Mouse (Mus musculus) c-Kit-positive CD71-negative TER-119-negative erythroid progenitor cells, embryonic 14.5 days (primary cell): ENCODE data around the gene Igf1r.
A peak's percentile ranks its signal among the peaks of the same experiment; 100 is the strongest.

Source experiments
- DNase-seq: peaks from one replicate; pipeline ENCODE4 v3.0.0-alpha.2; 2013; ENCODE audit warnings: low read depth

Gene Igf1r

DNA sequence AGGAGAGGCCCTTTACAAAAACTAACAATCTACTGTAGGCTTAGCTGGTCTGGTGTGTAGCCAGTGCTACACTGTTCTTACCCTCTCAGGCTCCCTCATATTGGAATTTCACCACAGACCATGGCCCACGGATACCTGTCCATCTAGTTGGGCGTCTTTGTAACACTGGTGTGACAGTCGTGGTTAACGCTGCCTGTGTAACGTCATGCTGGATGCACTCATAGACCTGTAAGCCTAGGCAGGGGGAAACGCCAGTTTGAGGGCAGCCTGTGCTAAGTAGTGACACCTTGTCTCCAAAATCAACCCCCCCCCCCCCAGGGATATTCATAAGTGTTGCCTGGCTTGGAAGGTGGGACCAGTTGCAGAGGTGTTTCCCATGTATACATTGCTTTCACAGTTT, 4.7 kb downstream of the Igf1r start:
- no peak for DNase-seq

DNA sequence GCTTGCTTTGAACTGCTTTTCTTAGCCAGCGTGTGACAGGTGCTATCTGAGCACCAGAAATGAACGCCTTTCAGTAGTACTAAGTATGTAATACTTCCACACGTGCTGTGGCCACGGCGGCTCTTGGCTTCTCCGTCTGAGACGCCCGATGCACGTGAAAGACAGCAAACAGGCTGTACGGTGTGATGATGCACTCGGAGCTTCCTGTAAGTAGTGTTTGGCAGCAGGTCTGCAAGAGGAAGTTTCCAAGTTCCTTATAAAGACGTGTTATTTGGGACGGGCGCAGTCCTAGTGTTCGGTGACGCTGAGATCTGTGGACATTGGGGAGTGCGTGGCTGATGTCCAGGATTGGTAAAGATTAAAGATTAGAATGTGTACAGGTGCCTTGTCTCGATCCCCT, 5.4 kb downstream of the Igf1r start:
- DNase-seq = no peak

DNA sequence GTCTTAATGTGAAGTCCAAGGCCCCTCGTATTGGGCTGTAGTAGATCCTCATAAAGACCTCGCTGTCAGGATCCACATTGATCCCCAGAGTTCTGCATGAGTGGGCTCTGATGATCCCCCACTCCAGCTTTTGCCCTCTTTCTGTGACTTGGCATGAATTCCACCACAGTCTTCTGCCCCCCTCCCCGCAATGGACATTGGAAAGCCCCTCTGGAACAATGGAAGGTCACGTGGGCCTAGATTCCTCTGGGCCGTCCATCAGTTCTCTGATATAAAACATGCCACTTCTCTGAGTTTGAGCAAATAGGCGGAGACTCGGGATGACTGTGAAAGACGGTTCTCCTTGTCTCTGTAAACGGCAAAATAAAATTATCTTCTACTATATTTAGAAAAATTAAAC, 8.1 kb downstream of the Igf1r start:
- DNase-seq = no peak

DNA sequence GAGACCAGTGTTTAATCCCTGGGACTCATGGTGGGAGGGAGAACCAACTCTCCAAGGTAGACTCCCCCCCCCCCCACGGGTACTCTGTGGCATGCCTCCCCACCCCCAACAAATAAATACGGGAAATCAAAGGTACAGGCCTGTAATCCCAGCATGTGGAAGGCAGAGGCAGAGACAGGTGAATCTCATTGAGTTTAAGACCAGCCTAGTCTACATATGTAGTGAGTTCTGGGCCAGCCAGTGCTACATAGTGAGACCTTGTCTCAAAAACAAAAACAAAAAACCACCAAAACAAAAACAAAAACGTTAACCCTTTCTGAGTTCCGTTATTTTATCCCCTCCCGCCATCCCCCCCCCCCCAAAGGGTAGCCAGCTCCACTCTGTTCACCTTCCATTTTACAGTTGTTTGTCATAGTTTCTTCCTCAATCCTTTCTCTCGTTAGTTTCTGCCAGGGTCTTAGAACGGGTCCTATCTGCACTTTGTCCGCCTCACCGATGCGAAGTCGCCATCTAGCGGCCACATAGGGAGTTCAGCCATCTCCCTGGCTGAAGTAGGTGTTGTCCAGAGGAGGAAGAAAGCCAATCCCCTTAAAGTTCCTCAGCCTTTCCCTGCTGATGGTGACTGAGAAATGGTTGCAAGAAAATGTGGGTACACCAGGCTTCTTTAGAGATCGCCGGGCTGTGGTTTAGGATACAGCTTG, 9.1 kb downstream of the Igf1r start:
- DNase-seq = peak; percentile 72

DNA sequence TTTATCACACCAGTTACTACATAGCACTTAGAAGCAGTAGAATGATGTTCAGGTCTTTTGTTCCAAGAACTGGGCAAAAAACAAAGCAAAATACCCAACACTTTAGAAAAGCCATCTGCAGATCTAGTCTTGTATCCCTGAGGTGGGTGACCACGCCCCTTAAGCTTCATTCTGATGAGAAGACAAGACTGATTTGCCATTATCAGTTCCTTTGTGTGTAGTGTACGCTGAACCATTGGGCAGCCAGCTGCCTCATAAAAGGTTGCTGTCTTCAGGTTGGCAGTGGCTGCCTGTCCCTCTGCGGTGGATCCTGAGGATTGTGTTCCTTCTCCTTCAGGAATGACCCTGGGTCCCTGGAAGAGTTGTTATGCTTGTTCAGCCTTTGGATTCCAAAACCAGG, 11.1 kb downstream of the Igf1r start:
- no peak for DNase-seq

DNA sequence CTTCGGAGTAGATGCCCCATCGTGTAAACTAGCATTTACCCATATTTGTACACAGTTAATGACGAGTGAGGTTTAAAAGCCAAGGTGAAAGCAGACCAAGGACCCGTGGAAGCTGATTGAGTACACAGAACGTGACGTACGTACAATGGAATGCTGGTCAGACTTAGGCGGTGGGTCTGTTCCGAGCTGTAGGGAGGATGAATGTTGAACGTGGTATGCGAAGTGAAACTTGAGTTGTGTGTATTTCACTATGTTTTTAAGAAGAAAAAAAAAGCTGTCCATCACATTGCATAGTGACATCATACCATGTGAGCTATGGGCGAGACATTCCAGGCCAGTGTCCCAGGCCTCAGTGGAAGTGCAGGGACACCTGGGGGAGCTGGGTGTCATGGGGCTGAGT, 15.8 kb downstream of the Igf1r start:
- no peak for DNase-seq

DNA sequence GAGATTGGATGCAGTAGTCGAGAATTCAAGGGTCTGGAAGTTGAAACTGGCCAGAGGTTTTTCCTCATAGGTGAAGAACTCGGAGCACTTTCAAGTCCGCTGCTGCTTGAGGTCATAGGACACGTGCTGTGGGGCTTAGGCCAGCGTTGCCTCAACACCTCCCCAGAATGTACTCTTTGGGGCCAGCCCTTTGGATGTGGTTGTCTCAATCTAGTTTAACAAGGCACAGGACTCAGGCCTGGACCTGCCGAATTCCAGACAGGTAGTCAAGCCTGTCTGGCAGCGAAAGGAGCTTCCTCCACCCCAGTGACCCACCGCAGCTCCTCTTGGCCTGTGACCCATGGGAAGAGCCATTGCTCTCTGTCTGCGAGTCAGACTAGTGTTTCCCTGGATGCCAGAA, 16.4 kb downstream of the Igf1r start:
- DNase-seq = no peak

DNA sequence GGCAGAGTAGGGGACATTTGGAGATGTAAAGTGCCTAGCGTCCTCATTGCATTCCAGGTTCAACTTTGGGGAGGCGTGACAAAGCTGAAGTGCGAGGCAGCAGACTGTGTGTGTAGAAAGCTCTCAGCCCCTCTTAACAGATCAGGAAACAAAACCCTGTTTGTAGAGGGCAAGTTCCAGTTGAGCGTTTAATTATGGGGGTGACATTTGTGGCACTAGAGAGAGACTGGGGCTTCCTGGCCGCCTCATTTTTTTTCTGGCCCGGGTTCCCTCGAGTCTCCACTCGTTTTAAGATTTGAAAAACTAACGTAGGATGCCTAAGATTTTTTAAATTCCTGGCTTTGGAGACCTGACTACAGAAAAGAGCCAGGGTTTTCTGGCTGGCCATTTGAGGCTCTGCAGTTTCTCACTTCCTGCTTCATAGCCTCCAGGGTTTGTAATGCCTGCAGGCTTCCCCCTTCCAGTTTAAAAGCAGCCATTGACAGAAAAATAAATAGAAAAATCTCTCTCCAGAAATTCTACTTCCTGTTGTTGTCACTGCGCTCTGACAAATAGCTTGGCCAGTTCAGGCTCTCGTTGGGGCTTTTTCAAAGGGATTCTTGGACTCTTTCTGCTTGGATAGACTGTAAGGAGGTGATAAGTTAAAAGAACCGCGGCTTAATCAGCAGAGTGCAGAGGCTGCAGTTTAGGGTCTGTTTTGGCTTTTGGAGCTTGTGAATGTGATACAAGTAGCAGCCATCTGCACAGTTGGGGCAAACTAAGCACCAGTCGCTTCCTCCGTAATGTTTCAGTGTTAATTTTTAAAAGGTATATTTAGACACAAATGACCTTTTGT, 20.8 kb downstream of the Igf1r start:
- no peak for DNase-seq

DNA sequence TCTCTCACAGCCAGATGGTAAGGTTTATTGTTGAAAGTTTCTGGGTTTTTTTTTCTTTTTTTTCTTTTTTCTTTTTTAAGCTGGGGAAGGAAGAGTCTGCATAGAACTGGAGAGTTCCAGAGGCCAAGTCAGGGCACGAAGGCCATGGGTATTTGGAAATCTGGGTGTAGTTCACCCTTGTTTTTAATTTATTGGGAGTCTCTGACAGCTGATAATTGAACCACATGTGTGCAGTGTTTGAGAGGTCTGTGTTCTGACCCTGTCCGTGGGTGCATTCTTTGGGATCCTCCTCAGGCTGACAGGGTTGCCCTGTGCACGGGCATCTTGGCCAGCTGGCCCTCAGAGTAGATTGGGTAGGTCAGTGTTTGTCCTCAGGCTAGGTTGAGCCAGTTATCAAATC, 29.3 kb downstream of the Igf1r start:
- no peak for DNase-seq

DNA sequence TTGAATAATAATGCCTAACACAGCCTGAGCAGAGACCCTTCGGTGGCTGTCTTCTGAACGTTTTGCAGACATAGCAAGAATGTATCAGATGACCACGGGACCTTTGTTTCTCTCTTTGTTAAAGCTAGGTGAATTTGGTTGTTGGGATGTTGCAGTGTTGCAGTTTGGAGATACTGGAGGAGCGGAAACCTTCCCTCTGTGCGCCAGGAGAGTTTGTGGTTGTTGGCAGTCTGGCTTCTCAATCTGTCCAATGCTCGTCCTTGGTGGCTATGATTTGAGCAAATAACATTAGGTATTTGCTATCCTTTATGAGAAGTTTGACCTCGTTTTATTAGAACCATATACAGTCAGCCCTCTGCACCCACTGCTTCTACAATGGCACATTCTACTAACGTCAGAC, 30.2 kb downstream of the Igf1r start:
- DNase-seq = no peak

DNA sequence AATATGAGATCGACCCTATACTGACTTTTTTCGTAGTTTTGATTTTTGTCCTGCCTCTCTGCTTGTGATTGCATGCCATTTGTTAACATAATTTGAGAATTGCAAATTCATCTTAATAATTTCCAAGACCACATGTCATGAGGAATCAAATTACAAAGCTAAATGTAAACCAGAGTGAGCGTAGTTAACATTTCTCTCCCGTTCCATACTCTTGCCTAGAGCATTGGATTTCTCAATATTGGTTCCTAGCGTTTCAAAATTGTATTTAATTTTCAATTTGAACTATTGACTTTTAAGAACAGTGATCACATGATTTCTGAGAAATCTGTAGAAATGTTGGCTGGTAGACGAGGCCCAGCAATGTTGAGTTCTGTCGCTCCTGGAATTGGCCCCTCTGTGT, 30.8 kb downstream of the Igf1r start:
- DNase-seq = no peak

DNA sequence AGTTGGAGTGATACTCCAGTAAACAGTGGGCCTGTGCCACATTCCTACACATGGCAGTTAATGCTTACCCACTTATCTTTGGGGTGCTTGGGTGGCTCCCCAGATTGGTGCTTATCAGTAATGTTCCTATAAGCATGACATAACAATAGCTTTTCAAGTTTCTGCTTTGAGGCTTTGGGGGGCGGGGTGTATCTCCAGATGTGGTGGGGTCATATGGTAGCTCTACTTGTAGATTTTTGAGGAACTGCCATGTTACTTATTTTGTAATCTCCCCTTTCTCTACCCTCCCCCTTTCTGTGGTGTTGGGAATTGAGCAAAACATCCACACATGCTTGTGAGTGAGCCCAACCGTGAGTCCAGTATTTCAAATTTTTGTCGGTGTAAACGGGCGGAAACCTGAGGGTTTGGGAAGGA, 32.4 kb downstream of the Igf1r start:
- DNase-seq = peak; percentile 53

DNA sequence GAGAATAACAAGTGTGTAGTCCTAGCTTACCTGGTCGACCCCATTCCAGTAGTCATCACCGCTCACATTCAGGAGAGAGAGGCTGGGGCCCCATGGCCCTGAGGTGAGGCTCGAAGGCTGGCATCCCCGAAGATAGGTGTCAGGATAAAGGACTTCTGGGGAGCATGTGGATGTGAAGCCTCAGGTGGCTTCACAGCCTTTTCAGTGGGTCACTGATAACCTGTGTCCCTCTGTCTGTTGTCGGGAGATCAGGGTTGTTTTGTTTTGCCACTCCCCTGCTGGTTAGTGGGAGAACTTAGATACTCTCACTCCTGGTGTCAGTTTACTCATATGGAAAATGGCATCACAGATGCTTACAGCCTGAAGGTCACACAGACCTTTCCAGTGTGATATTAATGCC, 32.9 kb downstream of the Igf1r start:
- no peak for DNase-seq

DNA sequence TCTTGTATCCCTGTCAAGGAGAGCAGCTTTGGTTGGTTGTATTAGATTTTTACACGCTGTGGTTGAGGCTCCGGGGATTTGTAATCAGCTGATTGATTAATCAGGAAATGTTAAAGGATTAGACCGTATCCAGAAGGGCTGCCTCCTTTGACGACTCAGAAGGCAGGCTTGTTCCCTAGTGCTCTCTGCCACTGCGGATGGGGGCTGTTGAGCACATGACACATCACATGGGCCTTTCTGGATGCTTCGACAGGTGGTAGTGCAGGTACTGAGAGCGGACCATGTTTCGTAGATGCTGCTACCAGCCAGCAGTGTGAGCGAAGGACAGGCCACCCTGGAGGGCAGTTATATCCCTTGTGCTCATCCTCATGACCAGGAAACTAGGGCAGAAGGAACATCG, 33.6 kb downstream of the Igf1r start:
- DNase-seq = no peak

DNA sequence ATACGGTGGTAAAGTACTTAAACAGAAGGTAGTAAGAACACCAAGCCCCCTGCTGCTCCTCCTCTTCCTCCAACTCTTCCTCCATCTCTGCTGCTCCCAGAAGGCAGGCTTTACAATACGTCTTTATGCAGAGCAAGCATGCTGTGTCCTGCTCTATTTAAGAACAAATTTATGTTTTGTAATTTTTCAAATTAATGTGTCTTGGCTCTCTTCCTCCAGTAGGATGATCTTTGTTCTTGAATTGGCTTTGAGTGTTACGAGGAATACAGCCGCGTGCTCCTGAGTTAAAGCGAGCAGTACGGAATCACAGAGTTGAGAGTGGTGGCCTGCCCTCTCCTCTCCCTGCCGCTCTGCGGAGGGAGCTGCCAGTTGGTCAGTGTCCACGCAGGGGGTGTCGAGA, 34.2 kb downstream of the Igf1r start:
- DNase-seq = no peak

DNA sequence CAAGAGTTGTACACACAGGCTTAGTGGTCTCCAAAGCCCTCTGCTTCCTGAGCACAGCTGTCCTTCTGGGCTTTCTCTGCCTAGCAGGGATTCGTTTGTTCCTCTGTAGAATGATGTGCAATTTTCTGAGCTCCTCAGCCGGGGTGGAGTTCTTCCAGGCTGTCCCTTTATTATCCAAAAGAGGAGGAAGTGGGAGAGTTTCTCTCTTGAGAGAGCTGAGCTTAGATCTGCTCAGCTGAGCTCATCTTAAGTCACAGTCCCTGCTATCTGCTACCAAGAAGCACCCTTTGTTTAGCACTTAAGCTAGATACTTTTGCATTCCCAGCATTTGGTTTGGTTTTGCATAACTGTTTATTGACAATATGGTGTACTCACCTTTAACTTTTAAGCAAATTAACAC, 36.7 kb downstream of the Igf1r start:
- no peak for DNase-seq

DNA sequence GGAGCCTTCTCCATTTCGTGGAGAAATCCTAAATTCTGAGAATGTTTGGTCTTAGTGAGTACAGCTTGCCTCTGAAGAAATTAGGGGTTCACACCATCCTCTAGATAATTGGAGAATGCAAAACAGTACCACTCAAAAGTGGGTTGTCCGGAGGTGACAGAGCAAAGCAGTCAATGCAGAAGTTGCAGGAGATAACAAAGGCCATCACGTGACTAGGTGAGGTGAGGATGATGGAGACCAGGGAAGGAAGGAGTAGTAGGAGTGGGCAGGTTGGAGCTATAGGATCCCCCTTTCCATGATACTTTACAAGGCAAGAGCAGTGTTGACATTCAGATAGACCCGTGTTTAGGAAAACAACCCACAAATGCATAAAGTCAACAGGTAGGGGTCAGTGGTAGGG, 41.0 kb downstream of the Igf1r start:
- DNase-seq = no peak

DNA sequence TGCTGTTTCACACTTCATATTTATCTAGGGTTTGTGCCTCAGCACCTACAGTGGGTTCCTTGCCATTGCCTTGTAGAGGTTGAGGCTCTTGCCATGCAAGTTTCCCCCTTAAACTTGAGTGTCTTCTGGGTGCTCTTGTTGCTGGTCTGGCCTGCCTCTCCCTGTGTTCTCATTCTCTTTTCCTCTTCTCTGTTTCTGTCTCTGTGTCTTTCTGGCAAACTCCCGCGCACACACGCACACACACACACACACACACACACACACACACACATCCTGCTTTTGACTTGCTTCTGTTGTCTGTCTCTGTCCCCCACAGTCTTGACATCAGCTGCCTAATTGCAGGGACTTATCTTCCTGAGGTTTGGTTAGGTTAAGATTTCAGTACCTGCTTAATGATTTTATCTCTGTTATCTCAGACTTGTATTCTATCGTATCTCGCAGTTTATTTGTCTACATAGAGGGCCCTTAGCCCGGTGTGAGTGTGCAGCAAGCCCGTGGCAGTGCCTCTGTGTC, 41.8 kb downstream of the Igf1r start:
- no peak for DNase-seq

DNA sequence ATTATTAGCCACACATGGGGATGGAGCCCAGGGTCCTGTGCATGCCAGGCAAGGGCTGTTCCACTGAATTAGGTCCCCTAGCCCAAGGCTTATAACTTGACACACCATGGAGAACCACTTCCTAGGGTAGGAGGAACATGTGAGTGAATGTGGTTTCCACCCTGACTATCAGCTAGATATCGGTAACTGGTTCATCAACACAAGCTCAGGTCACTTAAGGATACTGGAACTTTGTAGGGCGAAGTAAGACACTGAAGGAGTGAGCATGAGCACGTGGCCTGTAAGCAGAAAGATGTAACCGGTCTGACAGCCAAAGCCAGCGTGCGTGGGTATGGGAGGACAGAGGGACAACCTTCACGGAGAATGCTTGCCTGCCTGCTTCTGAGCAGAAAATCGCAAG, 42.6 kb downstream of the Igf1r start:
- no peak for DNase-seq

DNA sequence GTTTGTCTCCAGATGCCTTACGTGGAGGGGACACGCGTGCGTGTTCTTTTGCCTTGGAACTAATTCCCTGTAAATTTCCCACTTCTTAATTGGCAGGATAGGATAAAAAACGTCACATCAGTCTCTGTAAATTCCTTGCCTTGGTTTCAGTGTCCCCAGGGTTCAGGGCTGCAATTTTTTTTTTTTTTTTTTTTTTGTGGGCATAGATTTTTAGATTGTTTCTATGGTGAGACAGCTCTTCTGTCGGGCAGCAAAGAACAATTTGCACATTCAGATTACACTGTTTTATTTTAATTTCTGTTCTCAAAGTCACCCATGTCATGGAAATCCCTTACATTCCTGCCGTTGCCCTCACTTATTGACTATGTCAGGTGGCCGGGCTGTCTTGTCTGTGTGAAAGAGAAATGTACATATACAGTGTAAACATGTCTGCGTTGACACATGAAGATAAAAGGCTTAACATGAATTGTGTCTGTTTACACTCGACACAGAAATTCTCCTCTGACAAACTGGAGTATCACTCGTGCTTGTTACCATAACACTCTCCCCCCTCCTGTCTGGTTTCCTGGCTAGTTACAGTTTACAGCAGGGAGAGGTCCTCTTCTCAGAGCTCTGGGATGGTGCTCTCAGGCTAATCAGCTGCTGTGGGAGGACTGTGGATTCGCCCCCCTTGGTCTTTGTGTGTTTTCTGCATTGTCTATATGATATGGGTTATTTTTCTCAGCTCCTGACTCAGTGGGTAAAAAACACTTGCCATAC, 43.8 kb downstream of the Igf1r start:
- DNase-seq = no peak

DNA sequence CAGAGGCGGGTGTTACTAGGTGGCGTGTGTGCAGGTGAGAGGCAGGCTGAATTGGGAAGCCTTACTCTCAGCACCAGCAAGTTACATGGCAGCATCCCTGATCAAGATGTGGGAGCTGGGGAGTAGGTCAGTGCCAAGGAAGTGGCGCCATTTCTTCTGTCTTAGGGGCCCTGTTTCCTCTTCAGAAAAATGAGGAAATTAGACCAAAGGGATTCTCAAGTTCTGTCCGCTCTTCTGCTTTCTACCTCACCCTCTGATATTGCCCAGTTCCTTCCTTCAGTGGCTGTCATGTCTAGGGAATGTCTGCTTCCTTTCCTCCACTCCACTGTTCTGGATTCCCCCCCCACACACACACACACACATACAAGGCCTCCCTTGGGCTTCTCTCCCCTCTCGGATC, 48.6 kb downstream of the Igf1r start:
- no peak for DNase-seq

DNA sequence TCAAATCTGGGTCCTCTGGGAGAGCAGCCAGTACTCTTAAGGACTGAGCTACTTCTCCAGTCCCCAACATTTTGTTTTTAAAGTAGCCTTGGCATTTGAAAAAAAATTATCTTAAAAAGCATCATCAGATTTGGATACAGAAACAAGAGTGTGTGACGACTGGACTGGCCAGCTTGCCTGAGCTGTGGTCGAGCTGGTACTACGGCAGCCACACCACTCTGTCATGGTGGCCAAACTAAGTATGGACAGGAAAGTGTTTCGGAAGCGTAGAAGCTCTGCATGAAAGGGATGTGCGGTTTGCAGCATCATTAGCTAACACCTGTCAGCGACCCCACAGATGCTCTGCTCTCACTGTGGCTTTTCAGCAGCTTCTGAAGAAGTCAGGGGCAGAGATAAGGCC, 53.4 kb downstream of the Igf1r start:
- DNase-seq = no peak

DNA sequence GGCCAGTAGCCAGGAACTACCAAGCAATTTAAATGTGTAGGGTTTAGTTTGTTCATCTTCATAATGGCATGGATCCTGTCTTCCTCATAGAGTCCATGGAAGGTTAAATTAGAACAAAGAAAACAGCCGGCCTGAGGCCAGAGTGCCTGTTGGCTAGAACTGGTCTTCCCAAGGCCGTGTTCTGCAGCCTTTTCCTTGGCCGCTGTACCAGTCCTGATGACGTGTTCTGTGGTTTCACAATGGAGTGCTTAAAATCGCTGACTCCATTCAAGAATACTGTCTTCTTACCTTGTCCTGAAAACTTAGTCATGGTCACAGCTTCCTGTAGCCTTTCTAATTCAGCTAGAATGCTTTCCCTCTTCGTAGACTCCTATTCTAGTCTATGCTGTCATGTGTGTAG, 53.9 kb downstream of the Igf1r start:
- no peak for DNase-seq
